Mouse (Mus musculus): Measurements from ENCODE around the gene Kcp. TPM values are rescaled to one million over a fixed set of nuclear protein-coding genes. Genes with fewer than 3 reads are reported as not detected.

The Kcp gene
- polyA plus RNA-seq, 1 experiment from 2014 or later = 2.8 TPM

GRCm38 (mm10) chr6:29506834-29507233, 918 bp downstream of the Kcp start:
- no peak overlapping the region for H3K4me3 ChIP-seq (ENCODE audit: low read depth, low read length)
- H3K4me2 ChIP-seq (ENCODE audit: low read depth, low read length) = 0 out of 2 replicates have a peak overlapping the region, but pooled peaks have one; percentile 59
- no peak for ATAC-seq (ENCODE audit: low read depth)
- no peaks in the 10 kb centered on the region for H3K9me3 ChIP-seq (replicated peaks; ENCODE audit: control insufficient read depth, low read length)
- WGBS (ENCODE audit: insufficient replicate concordance) = 35% methylated on average over 8 of the region's 8 CpGs
- no peaks in the 10 kb centered on the region for H3K4me1 ChIP-seq (ENCODE audit: control insufficient read depth, low read depth, low read length)
- H3K27me3 ChIP-seq (ENCODE audit: control insufficient read depth, insufficient read depth, low read depth, low read length) = peaks cover 31% of the 10 kb centered on the region
- no peak overlapping the region for H3K9ac ChIP-seq (ENCODE audit: low read depth, low read length)
- H3K27ac ChIP-seq (ENCODE audit: low read length) = no peak overlapping the region
- no peaks in the 10 kb centered on the region for H3K36me3 ChIP-seq (ENCODE audit: control insufficient read depth, insufficient read depth)

- no peaks in the 10 kb centered on the region for H3K9me3 ChIP-seq (replicated peaks; ENCODE audit: control insufficient read depth, low read length)
- H3K9ac ChIP-seq (ENCODE audit: low read depth, low read length) = no peak overlapping the region
- 63% methylated on average over 5 of the region's 5 CpGs for WGBS (ENCODE audit: insufficient replicate concordance)
- no peak overlapping the region for H3K27ac ChIP-seq (ENCODE audit: low read length)
- H3K4me3 ChIP-seq (ENCODE audit: low read depth, low read length) = no peak overlapping the region
- H3K4me2 ChIP-seq (ENCODE audit: low read depth, low read length) = no peak overlapping the region
- H3K36me3 ChIP-seq (ENCODE audit: control insufficient read depth, insufficient read depth) = no peaks in the 10 kb centered on the region
- H3K4me1 ChIP-seq (ENCODE audit: control insufficient read depth, low read depth, low read length) = no peaks in the 10 kb centered on the region
- no peak for ATAC-seq (ENCODE audit: low read depth)
- peaks cover 31% of the 10 kb centered on the region for H3K27me3 ChIP-seq (ENCODE audit: control insufficient read depth, insufficient read depth, low read depth, low read length)
Observed at GRCm38 (mm10) chr6:29505493-29505892, 2.3 kb downstream of the Kcp start.

GRCm38 (mm10) chr6:29501599-29501998, 6.2 kb downstream of the Kcp start:
- 83% methylated on average over 1 of the region's 1 CpGs for WGBS (ENCODE audit: insufficient replicate concordance)
- no peaks in the 10 kb centered on the region for H3K9me3 ChIP-seq (replicated peaks; ENCODE audit: control insufficient read depth, low read length)
- no peaks in the 10 kb centered on the region for H3K4me1 ChIP-seq (ENCODE audit: control insufficient read depth, low read depth, low read length)
- no peak overlapping the region for H3K4me3 ChIP-seq (ENCODE audit: low read depth, low read length)
- H3K27me3 ChIP-seq (ENCODE audit: control insufficient read depth, insufficient read depth, low read depth, low read length) = peaks cover 22% of the 10 kb centered on the region
- H3K4me2 ChIP-seq (ENCODE audit: low read depth, low read length) = no peak overlapping the region
- H3K27ac ChIP-seq (ENCODE audit: low read length) = no peak overlapping the region
- H3K9ac ChIP-seq (ENCODE audit: low read depth, low read length) = no peak overlapping the region
- no peaks in the 10 kb centered on the region for H3K36me3 ChIP-seq (ENCODE audit: control insufficient read depth, insufficient read depth)
- ATAC-seq (ENCODE audit: low read depth) = no peak

GRCm38 (mm10) chr6:29500810-29501209, 6.9 kb downstream of the Kcp start:
- Histone ChIP-seq H3K9me3 (replicated peaks; ENCODE audit: control insufficient read depth, low read length) (no peaks in the 10 kb centered on the region), H3K36me3 (ENCODE audit: control insufficient read depth, insufficient read depth) (no peaks in the 10 kb centered on the region), H3K27ac (ENCODE audit: low read length) (no peak overlapping the region), H3K9ac (ENCODE audit: low read depth, low read length) (no peak overlapping the region), H3K4me2 (ENCODE audit: low read depth, low read length) (no peak overlapping the region), H3K27me3 (ENCODE audit: control insufficient read depth, insufficient read depth, low read depth, low read length) (peaks cover 22% of the 10 kb centered on the region), H3K4me1 (ENCODE audit: control insufficient read depth, low read depth, low read length) (no peaks in the 10 kb centered on the region), H3K4me3 (ENCODE audit: low read depth, low read length) (no peak overlapping the region)
- 40% methylated on average over 6 of the region's 6 CpGs for WGBS (ENCODE audit: insufficient replicate concordance)
- ATAC-seq (ENCODE audit: low read depth) = no peak

- no peak overlapping the region for H3K9ac ChIP-seq (ENCODE audit: low read depth, low read length)
- H3K36me3 ChIP-seq (ENCODE audit: control insufficient read depth, insufficient read depth) = no peaks in the 10 kb centered on the region
- H3K4me1 ChIP-seq (ENCODE audit: control insufficient read depth, low read depth, low read length) = no peaks in the 10 kb centered on the region
- no peak overlapping the region for H3K27ac ChIP-seq (ENCODE audit: low read length)
- 27% methylated on average over 7 of the region's 7 CpGs for WGBS (ENCODE audit: insufficient replicate concordance)
- H3K27me3 ChIP-seq (ENCODE audit: control insufficient read depth, insufficient read depth, low read depth, low read length) = peaks cover 24% of the 10 kb centered on the region
- H3K9me3 ChIP-seq (replicated peaks; ENCODE audit: control insufficient read depth, low read length) = no peaks in the 10 kb centered on the region
- no peak overlapping the region for H3K4me2 ChIP-seq (ENCODE audit: low read depth, low read length)
- ATAC-seq (ENCODE audit: low read depth) = no peak
- no peak overlapping the region for H3K4me3 ChIP-seq (ENCODE audit: low read depth, low read length)
Observed at GRCm38 (mm10) chr6:29500177-29500576, 7.6 kb downstream of the Kcp start.

GRCm38 (mm10) chr6:29497791-29498190, 10.0 kb downstream of the Kcp start:
- 16% methylated on average over 2 of the region's 2 CpGs for WGBS (ENCODE audit: insufficient replicate concordance)

GRCm38 (mm10) chr6:29496270-29496669, 11.5 kb downstream of the Kcp start:
- Histone ChIP-seq H3K36me3 (ENCODE audit: control insufficient read depth, insufficient read depth) (no peaks in the 10 kb centered on the region), H3K27me3 (ENCODE audit: control insufficient read depth, insufficient read depth, low read depth, low read length) (peaks cover 24% of the 10 kb centered on the region), H3K9me3 (replicated peaks; ENCODE audit: control insufficient read depth, low read length) (no peaks in the 10 kb centered on the region), H3K4me3 (ENCODE audit: low read depth, low read length) (no peak overlapping the region), H3K9ac (ENCODE audit: low read depth, low read length) (no peak overlapping the region), H3K4me2 (ENCODE audit: low read depth, low read length) (no peak overlapping the region), H3K4me1 (ENCODE audit: control insufficient read depth, low read depth, low read length) (no peaks in the 10 kb centered on the region), H3K27ac (ENCODE audit: low read length) (no peak overlapping the region)
- no peak for ATAC-seq (ENCODE audit: low read depth)
- 15% methylated on average over 25 of the region's 25 CpGs for WGBS (ENCODE audit: insufficient replicate concordance)

More at GRCm38 (mm10) chr6:29497791-29498190, 10.0 kb downstream of the Kcp start:
- Histone ChIP-seq H3K9me3 (replicated peaks; ENCODE audit: control insufficient read depth, low read length) (no peaks in the 10 kb centered on the region), H3K4me1 (ENCODE audit: control insufficient read depth, low read depth, low read length) (no peaks in the 10 kb centered on the region), H3K36me3 (ENCODE audit: control insufficient read depth, insufficient read depth) (no peaks in the 10 kb centered on the region), H3K4me3 (ENCODE audit: low read depth, low read length) (no peak overlapping the region), H3K27ac (ENCODE audit: low read length) (no peak overlapping the region), H3K4me2 (ENCODE audit: low read depth, low read length) (no peak overlapping the region), H3K9ac (ENCODE audit: low read depth, low read length) (no peak overlapping the region), H3K27me3 (ENCODE audit: control insufficient read depth, insufficient read depth, low read depth, low read length) (peaks cover 24% of the 10 kb centered on the region)
- ATAC-seq (ENCODE audit: low read depth) = no peak

- Histone ChIP-seq H3K27ac (ENCODE audit: low read length) (0 out of 2 replicates have a peak overlapping the region, but pooled peaks have one; percentile 7), H3K4me2 (ENCODE audit: low read depth, low read length) (no peak overlapping the region), H3K36me3 (ENCODE audit: control insufficient read depth, insufficient read depth) (no peaks in the 10 kb centered on the region), H3K9ac (ENCODE audit: low read depth, low read length) (no peak overlapping the region), H3K4me1 (ENCODE audit: control insufficient read depth, low read depth, low read length) (no peaks in the 10 kb centered on the region), H3K4me3 (ENCODE audit: low read depth, low read length) (no peak overlapping the region), H3K9me3 (replicated peaks; ENCODE audit: control insufficient read depth, low read length) (no peaks in the 10 kb centered on the region), H3K27me3 (ENCODE audit: control insufficient read depth, insufficient read depth, low read depth, low read length) (peaks cover 24% of the 10 kb centered on the region)
- 52% methylated on average over 4 of the region's 4 CpGs for WGBS (ENCODE audit: insufficient replicate concordance)
- peak; percentile 78 for ATAC-seq (ENCODE audit: low read depth)
Observed at GRCm38 (mm10) chr6:29494101-29494500, 13.7 kb downstream of the Kcp start.

GRCm38 (mm10) chr6:29485951-29486350, 21.8 kb downstream of the Kcp start:
- H3K4me3 ChIP-seq (ENCODE audit: low read depth, low read length) = no peak overlapping the region
- ATAC-seq (ENCODE audit: low read depth) = no peak
- H3K9me3 ChIP-seq (replicated peaks; ENCODE audit: control insufficient read depth, low read length) = no peaks in the 10 kb centered on the region
- no peak overlapping the region for H3K4me2 ChIP-seq (ENCODE audit: low read depth, low read length)
- 29% methylated on average over 2 of the region's 2 CpGs for WGBS (ENCODE audit: insufficient replicate concordance)
- H3K36me3 ChIP-seq (ENCODE audit: control insufficient read depth, insufficient read depth) = no peaks in the 10 kb centered on the region
- H3K4me1 ChIP-seq (ENCODE audit: control insufficient read depth, low read depth, low read length) = no peaks in the 10 kb centered on the region; the same call in 1 of the 2 replicates
- H3K27me3 ChIP-seq (ENCODE audit: control insufficient read depth, insufficient read depth, low read depth, low read length) = peaks cover 9% of the 10 kb centered on the region
- H3K27ac ChIP-seq (ENCODE audit: low read length) = no peak overlapping the region
- H3K9ac ChIP-seq (ENCODE audit: low read depth, low read length) = no peak overlapping the region

Data from liver, embryonic 16.5 days (tissue).